Mouse (Mus musculus) liver, postnatal 0 days (tissue): ENCODE measurements at regions not wholly inside any gene's neighbourhood (a gene's known extent, or its start where the extent isn't known, plus 50 kb on each side); places are given as distances from the start of the nearest gene placed in this dataset.

ENCODE experiments used
- CTCF ChIP-seq: sonication (generic); IDR thresholded peaks from 2 replicates; pipeline ENCODE4 v1.5.1; 2016; ENCODE audit warnings: antibody characterized with exemption, low read depth
- EP300 ChIP-seq: IDR thresholded peaks from 2 replicates; pipeline ENCODE4 v1.6.1; 2016; ENCODE audit warnings: antibody characterized with exemption, low read depth, mild to moderate bottlenecking

GRCm38 (mm10) chr13:83126438-83126837 lies 377.4 kb upstream of the Mef2c start:
- TF ChIP-seq CTCF (no peak), EP300 (no peak)
